Mouse (Mus musculus) right cerebral cortex, adult 18-20 months (tissue): ENCODE results near the gene Pgm2.
A peak's percentile ranks its signal among the peaks of the same experiment; 100 is the strongest.

Experiments used
- DNase-seq: peaks from one replicate; pipeline ENCODE4 v3.0.0; 2022; ENCODE audit warnings: mixed read lengths

Gene Pgm2

DNA sequence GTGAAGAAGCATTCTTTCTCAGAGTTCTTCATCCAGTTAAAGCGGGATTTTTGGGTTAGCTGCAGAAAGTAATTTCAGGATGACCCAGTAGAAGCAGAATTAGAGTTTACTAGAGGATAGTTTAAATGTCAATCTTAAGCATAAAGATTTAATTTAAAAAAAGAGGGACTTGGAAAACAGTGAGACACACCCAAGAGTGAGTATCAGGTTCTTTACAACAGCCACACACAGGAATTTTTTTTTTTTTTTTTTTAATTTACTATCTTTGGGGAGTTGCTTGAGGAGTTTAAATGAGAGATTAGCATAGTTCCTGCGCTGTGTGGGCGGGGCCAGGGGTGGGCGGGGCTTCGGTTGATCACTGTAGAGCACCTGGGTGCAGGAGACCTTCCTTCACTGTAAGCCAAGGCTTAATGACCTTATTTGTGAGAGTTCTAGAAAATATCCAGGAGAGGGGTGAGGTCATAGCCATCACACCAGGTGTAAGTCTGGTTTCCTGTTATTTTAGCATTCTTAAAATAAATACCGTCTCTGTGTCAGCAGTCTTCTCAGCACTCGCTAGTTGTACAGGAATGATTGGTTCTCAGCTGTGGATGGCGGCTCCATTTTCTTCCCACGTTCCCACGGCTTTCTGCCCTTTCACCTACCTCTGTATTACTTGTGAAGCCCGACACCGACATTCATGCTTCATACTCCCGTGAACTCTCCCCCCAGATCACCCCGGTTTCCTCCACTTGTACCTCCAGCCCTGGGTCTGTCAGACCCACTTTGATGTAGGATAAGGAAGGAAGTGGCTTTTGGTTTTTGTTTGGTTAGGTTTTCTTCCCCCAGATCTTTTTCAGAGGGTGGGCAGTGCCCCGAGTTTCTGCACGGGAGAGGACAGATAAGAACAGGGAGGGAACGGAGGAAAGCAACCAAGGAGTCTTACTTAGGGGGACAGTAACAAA, 56.7 kb downstream of the Pgm2 start:
- no peak for DNase-seq

DNA sequence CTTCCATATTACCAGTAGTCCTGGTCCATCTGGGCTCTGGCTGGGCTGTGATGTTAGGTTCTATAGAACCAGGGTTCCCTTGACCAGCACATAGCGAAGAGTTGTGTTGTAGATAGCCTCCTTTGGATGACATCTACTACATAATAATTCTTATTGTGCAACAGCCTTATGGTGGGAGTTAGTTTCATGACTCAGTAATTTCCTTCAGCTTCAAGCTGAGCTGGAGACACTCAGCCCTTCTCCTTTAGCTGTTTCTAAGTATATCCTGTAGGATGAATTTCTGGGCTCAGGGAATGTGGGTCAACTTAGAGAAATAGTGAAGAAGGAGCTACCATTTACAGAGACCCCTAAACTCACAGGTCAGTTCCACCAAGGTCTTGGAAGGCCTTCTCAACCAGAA, 60.6 kb downstream of the Pgm2 start:
- no peak for DNase-seq

GRCm38 (mm10) chr5:64155861-64156550, 63.3 kb downstream of the Pgm2 start, which contains the start of gene Tbc1d1:
Gene Tbc1d1, plus strand, starts transcription at chr5:64156305.
- peak; percentile 29 for DNase-seq

DNA sequence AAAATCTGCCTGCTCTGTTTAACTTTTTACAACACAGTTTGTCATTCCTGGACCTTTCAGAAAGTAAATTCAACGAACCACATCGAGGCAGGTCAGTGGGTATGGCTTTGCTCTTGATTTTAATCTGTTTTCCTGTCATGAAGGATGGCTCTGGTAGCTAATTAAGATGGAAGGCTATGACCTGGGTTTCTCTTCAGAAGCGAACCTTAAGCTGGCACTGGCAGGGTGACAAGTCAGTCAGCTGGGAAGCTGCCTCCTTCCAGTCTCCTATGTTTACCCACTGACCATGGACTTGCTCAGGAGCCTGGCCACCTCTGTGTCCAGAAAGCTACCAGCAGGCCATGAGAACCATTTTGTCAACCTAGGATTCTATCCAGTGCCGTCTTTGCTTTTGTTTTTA, 63.8 kb downstream of the Pgm2 start:
- no peak for DNase-seq

DNA sequence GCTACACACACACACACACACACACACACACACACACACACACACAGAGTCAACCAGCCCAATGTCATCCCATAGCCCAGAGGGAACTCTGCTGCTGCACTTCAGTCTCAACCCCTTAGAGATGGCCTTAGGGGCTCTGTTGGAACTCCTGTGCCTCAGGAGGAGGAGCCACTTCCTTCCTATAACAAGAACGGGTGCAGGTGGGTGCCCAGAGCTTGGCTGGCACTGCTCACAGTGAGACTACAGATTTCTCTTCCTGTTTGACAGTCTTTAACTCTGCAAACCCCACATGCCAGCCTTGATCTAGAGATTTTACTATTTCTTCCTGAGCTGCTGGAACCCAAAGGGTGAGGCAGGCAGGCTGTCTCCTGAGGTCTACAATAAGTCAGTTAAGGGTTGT, 65.2 kb downstream of the Pgm2 start:
- no peak for DNase-seq

GRCm38 (mm10) chr5:64158501-64158900, 65.8 kb downstream of the Pgm2 start:
- no peak for DNase-seq

DNA sequence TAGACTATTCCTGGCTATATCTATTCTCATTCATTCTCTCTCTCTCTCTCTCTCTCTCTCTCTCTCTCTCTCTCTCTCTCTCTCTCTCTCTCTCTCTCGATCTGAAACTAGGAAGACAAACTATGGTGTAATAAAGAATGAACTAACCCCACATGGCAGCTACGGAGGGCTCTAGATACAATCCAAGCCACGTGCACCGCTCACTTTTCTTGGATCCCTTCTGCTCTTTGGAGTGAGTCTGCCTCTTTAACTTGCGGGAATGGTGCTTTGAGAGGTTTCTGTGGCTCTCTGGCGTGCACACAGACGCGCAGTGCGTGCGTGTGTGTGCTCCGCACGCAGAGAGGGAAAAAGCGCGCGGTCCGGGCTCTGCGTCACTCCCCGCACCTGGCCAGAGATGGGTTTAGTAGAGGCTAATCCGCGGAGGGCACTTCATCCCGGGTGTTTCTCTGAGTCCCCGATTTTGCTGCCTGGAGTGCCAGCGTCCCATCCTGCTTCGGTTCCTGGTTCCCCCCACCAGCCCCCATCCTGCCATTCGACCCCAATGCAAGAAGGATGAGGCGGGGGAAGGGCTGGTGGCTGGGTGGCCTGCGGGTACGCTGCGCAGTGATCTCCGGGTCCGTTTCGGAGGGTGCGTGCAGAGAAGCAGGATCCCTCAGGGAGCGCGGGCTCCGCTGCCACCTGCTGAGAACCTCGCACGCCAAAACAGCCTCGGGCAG, 66.5 kb downstream of the Pgm2 start:
- peak; percentile 69 for DNase-seq

DNA sequence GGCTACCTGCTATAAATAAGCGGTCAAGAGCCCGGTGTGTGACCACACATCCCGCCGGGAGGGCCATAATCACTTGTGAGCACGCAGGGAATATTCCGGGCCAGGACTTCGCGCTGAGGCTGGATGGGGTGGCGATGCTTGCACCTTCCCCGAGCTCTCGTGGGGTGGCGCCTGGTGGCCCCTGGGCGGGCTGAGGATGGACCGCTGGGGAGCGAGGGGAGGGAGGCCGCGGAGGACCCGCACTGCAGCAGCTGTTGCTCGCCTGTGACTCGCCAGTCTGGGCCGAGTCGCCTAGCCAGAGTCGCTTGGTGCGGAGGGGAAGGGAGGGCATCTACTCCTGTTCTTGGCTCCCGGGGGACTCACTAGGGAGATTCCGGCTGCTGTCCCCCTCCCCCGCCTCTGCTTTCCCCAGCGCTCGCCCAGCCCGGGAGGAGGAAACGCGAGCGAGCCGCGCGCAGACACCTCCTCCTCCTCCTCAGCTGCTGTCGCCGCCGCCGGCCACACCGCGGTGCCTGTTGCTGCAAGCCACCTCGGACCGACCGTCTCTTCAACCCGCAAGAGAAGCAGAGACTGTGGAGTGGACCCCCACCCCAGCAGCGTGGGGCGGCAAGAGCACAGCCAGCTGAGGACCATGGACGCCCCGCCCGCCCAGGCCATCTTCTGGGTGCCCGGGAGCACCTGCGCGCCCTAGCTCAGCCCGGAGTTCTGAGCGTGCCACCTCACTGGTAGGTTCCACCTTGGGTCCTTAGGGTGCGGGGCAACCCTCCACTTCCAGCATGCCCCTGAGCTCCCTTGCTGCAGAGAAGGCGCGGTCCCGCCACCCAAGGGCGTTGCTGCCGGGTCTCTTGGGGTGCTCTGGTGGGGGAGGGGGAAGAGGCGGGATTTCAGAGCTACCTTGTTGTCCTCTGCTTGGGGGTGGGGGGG, 67.3 kb downstream of the Pgm2 start:
- peak; percentile 83 for DNase-seq

- DNase-seq = no peak
Observed at GRCm38 (mm10) chr5:64160705-64161391, 68.1 kb downstream of the Pgm2 start.

- no peak for DNase-seq
Observed at GRCm38 (mm10) chr5:64161917-64162316, 69.2 kb downstream of the Pgm2 start.

DNA sequence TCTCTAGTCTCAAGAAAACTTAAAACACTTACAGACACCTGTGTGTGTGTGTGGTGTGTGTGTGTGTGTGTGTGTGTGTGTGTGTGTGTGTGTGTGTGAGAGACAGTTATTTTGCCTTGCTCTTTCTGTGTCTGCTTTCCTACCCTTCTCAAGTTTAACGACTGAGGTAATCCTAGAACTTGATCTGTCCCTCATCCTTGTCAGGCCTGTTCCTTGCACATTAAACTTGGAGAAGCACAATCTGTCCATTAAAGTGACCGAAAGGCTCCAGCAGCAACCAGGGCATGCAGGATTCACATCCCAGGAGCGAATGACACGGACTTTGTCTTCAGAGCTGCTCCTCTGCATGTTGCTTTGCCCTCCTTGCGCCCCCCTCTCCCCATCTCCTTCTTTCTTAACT, 69.8 kb downstream of the Pgm2 start:
- DNase-seq = no peak

GRCm38 (mm10) chr5:64164414-64164813, 71.7 kb downstream of the Pgm2 start:
- DNase-seq = no peak

- peak; percentile 8 for DNase-seq
Observed at GRCm38 (mm10) chr5:64165826-64166225, 73.1 kb downstream of the Pgm2 start.

GRCm38 (mm10) chr5:64168990-64169540, 76.3 kb downstream of the Pgm2 start:
- DNase-seq = no peak

DNA sequence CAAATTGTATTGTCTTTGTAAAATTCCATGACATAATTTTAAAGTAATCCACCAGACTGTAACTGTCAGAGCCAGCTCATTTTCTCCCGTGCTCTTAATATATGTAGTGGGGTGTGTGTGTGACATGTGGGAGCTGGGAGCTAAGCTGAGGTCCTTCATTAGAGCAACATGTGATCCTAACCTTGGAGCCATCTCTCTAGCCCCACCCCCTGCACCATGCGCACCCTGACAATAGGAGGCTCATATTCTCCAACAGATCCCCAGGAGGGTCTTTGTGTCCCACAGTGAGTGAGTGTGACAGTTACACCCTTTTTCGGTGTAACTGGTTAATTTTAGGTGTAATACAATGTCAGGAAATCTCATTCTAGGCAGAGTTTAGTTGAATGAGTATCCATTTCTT, 80.1 kb downstream of the Pgm2 start:
- no peak for DNase-seq

GRCm38 (mm10) chr5:64173302-64173701, 80.6 kb downstream of the Pgm2 start:
- no peak for DNase-seq

- DNase-seq = no peak
Observed at GRCm38 (mm10) chr5:64174429-64174935, 81.7 kb downstream of the Pgm2 start.
